Mouse (Mus musculus): ENCODE results near the gene Fez1. TPM values are rescaled to one million over a fixed set of nuclear protein-coding genes. Genes with fewer than 3 reads are reported as not detected.

Fez1 gene
- polyA plus RNA-seq, 1 experiment from 2014 or later, result 1.1 TPM

Other genes with a start within 250 kb of the Fez1 start
- not detected in 2 replicates for gene Gm17689, start 239.2 kb upstream of the Fez1 start, polyA plus RNA-seq (2015; fragmentation: Nextera tagmentation; extraction: Ambion mirVana)
- not detected in 2 replicates for gene A630095E13Rik, start 178.5 kb upstream of the Fez1 start, polyA plus RNA-seq (2015; fragmentation: Nextera tagmentation; extraction: Ambion mirVana)
- gene Acrv1, start 128.6 kb upstream of the Fez1 start, polyA plus RNA-seq (2015; fragmentation: Nextera tagmentation; extraction: Ambion mirVana), result not detected in 2 replicates
- gene Chek1, start 94.8 kb upstream of the Fez1 start, polyA plus RNA-seq (2015; fragmentation: Nextera tagmentation; extraction: Ambion mirVana), result 26.0 and 31.2 TPM in 2 replicates
- 181 and 214 TPM in 2 replicates for gene Stt3a, start 54.2 kb upstream of the Fez1 start, polyA plus RNA-seq (2015; fragmentation: Nextera tagmentation; extraction: Ambion mirVana)
- gene Ei24, start 24.5 kb upstream of the Fez1 start, polyA plus RNA-seq (2015; fragmentation: Nextera tagmentation; extraction: Ambion mirVana), result 32.0 and 38.2 TPM in 2 replicates